Mouse (Mus musculus) WW6 (cell line): ENCODE measurements around the gene Brd4.
A peak's percentile ranks its signal among the peaks of the same experiment; 100 is the strongest.

Experiments used
- DNase-seq: peaks from one replicate; pipeline ENCODE4 v3.0.0-alpha.2; 2013; ENCODE audit warnings: low read depth, low spot score

Gene Brd4

DNA sequence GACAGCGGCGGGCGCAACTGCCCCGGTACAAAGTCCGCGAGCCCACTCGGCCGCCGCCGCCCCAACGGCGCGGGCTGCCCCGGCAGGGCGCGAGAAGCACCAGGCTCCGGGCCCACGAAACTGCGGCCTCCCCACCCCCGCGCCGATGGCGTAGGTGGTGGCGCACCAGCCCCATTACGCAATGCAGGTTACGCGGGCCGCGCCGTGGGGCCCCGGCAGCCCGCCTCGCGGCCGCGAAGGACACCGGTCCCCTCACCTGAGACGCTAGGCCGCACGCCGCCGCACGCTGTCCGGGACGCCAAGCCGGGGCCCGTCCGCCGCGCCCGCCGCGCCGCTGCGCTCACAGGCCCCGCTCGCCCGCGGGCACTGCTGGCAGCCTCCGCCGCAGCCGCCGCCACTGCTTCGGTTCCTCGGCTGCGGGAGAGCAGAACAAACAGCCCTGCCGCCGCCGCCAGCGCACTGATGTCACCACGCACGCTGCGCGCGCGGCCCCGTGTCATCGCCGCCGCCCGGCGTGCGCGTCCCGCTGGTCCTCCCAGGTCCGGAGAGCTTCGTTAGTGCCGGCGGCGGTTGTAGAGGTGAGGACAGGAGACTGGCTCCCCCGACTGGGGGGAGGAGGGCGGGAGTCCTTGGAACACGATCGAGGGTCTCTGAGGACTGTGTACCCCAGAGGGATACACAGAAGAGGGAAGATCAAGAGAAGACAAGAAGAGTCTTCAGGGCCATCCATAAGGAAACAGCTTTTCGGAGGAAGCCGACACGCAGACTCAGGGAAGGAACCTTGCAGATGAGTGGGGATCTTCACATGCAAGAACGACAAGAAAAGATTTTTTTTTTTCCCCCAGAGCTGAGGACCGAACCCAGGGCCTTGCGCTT lies at the start of gene Brd4:
TSS of gene Brd4 (minus strand) at position 461 of the 876 bp plus-strand sequence.
- DNase-seq, result peak; percentile 75

GRCm38 (mm10) chr17:32333675-32334303 lies 49.3 kb upstream of the Brd4 start:
- no peak for DNase-seq

DNA sequence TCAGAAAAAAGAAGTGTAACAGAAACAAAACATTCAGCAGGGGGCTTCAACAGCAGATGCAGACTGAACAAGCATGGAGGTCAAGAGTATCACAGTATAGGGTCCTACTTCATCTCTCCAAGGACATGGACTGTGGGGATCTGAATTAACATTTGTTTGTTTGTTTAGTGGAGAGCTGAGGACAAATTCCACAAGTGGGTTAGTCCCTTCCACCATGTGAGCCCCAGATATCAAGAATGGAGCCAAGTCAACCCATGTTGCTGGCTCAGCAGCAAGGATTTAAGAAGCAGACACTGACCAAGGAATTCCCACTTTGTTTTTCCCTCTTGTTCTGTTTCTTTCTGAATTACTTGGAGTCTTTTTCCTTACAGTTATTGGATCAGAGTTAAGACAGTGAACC lies 43.0 kb upstream of the Brd4 start:
- DNase-seq, result no peak

DNA sequence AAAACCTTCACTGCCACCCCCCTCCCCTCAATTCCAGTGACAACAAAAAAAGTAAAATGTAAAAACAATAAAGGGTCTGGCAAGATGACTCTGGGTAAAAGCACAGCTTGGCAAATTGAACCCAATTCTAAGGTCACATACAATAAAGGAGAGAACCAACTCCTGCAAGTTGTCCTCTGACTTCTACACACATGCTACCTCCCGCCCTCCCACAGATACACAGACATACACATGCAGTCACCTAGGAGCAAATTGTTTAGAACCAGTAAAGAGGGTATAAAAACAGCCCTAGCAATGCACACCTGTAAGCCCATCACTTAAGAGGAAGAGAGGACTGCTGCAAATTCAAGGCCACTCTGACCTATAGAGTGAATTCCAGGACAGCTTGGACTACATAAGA lies 38.3 kb upstream of the Brd4 start:
- DNase-seq, result no peak

- no peak for DNase-seq
Observed at GRCm38 (mm10) chr17:32321836-32322235, 37.3 kb upstream of the Brd4 start.

- no peak for DNase-seq
Observed at GRCm38 (mm10) chr17:32321390-32321734, 36.8 kb upstream of the Brd4 start.

DNA sequence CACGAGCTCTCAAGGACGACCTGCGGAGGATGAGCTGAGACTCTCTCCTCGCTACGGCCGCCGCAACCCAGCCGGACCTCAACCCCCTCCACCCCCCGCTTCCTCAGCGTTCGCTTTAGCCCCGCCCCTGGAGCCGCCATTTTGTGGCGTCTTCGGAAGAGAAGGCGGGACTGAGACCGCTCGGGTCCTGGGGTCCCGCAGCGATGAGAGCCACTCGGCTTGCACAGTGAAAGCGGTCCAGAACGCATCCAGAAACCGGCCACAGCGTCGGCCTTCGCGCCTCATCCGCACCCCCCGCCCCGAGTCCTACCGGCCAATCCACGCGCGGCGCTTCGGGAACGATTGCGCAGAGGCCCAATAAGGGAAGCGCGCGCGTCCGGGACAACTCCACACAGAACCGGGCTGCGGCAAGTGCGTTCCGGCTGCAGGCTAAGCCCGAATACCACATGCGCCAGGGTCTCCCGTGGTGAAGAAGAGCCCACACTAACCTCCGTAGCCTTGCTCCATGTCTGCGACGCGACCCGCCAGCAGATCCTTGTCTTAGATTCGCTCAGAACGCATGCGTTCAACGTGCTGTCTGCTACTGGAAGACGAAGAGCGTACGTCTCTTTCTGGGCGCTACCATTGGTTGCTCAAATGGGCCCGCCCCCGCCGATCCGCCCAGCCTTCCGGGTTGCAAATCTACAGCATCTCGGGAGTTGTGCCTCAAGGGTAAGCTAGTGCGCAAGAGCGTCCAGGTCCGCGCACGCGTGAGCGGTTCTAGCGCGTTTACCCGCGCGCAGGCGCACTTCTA lies 36.3 kb upstream of the Brd4 start, which contains the start of gene Akap8:
TSS of gene Akap8 (minus strand) at position 642 of the 793 bp plus-strand sequence.
- peak; percentile 96 for DNase-seq

GRCm38 (mm10) chr17:32319950-32320349 lies 35.4 kb upstream of the Brd4 start:
- DNase-seq, result no peak

GRCm38 (mm10) chr17:32317708-32318107 lies 33.2 kb upstream of the Brd4 start:
- DNase-seq, result no peak

- no peak for DNase-seq
Observed at GRCm38 (mm10) chr17:32317032-32317431, 32.5 kb upstream of the Brd4 start.

DNA sequence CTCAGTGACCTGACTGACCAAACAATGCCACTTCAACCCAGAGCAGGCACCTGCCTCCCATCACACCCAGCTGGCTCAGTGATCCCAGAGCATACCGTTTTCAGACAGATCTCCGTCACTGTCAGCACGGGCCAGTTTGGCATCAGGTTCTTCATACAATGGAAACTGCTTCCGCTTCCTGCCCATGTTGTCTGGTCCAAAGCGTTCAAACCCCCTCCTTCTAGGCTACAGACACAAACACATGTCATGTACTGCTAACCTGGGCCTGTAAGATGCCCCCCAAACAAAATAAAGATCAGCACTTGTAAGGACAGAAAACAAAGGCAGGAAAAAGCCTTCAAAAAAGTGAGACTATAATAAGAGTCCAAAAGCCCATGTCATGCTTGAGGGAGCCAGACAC lies 31.0 kb upstream of the Brd4 start:
- DNase-seq, result no peak

GRCm38 (mm10) chr17:32313892-32314291 lies 29.4 kb upstream of the Brd4 start:
- DNase-seq, result no peak

GRCm38 (mm10) chr17:32312801-32313200 lies 28.3 kb upstream of the Brd4 start:
- no peak for DNase-seq

GRCm38 (mm10) chr17:32307963-32308362 lies 23.4 kb upstream of the Brd4 start:
- no peak for DNase-seq

- no peak for DNase-seq
Observed at GRCm38 (mm10) chr17:32298125-32298524, 13.6 kb upstream of the Brd4 start.

DNA sequence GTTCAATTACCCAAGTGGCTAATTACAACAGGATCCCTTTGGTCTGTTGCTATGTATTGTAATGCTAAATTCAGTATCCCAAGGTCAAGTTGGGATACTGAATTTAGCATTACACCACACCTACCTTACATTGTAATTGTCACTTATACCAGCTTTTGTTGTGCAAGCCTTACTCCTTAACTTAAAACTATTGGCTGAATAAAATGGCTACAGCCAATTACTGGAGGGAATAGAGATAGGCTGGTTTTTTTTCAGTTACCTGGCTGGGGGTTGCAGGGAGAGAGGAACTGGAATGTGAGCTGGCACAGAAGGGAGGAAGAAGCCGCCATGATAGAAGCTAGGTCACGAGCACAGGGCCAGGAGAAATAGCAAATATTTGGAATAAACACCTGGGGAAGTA lies 11.4 kb upstream of the Brd4 start:
- DNase-seq, result peak; percentile 71

- no peak for DNase-seq
Observed at GRCm38 (mm10) chr17:32295160-32295559, 10.6 kb upstream of the Brd4 start.

GRCm38 (mm10) chr17:32285138-32285670 lies 682 bp upstream of the Brd4 start:
- DNase-seq, result no peak

DNA sequence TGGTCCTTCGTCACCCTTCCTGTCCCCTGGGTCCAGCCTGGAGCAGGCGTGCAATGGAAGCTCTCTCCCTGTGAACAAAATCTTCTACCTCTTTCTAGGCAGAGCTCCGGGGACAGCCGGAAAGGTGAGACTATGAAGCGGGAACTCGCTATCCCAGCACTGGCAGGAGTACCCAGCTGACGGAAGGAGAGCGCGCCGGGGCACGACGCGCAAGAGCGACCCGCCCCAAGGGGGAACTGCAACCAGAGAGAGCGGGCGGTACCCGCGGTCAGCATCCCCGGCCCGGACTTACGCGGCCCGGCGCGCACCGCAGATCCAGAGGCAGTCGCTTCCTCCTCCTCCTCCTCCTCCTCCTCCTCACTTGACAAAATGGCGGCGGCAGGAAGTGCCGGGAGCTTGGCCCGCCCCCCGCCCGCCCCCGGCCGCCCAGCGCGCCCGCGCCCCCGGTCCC lies 726 bp downstream of the Brd4 start:
- DNase-seq, result no peak

DNA sequence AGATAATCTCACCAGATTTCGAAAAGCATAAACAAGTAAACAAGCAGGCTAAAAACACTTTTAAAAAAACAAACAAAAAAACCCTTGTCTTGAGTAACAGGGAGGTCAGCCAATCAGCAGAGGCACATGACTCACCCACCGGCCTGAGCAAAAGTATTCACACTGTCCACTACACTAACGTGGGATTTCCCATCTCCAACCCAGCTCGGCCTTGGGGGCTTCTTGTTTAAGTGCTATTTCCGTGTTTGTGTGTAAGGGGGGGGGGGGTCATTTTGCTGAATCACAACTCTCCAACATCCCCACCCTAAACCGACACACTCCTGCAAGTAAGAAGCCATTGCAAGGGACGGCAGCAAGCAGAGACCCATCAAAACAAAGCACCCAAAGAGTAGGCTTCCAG lies 1.2 kb downstream of the Brd4 start:
- DNase-seq, result no peak

GRCm38 (mm10) chr17:32281611-32282310 lies 2.8 kb downstream of the Brd4 start:
- no peak for DNase-seq
